Mouse (Mus musculus): ENCODE data around the gene Otogl. TPM values are rescaled to one million over a fixed set of nuclear protein-coding genes. Genes with fewer than 3 reads are reported as not detected.

The Otogl gene
- 0.03 and 0.06 TPM in 2 replicates for polyA plus RNA-seq (2015; fragmentation: Nextera tagmentation; extraction: Ambion mirVana)

DNA sequence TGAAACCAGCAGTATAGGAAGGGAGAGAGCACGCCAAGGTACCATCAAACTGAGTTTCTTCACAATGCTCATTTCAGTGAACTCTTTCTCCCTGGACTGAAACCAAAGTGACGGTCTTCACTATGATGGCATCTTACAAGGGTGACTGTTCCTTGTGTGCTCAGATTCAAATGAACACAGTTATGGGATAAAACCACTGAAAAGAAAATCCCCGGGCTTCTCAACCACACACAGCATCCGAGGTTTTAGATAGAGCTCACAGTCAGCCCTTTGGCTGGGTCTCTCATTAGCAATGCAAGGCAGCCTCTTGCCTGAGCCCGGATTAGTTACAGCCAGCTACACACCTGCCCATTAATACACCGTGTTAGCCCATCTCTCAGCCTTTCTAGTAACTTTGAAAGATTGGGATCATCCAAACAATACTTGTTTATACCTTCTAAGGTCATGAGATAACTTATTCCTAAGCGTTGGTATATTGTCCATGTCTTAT is at the start of gene Otogl:
Gene Otogl, minus strand, starts transcription at position 51 of the 490 bp plus-strand sequence.
- H3K9me3 ChIP-seq (ENCODE audit: control insufficient read depth, low read length) = peaks cover 4% of the 10 kb centered on the region
- H3K4me3 ChIP-seq (replicated peaks; ENCODE audit: low read length) = no peak within 1 kb of the TSS
- no peaks in the 10 kb centered on the region for H3K4me1 ChIP-seq (replicated peaks; ENCODE audit: control insufficient read depth, insufficient read depth, low read length)
- H3K36me3 ChIP-seq (ENCODE audit: control insufficient read depth, insufficient read depth) = no peaks in the 10 kb centered on the region
- no peak within 1 kb of the TSS for H3K4me2 ChIP-seq (ENCODE audit: low read length)
- 40% methylated on average over 7 of the region's 7 CpGs for WGBS
- H3K9ac ChIP-seq (replicated peaks; ENCODE audit: low read depth, low read length) = no peak within 1 kb of the TSS
- no peak for ATAC-seq
- no peak within 1 kb of the TSS for H3K27ac ChIP-seq (ENCODE audit: low read length)
- no peaks in the 10 kb centered on the region for H3K27me3 ChIP-seq (replicated peaks; ENCODE audit: control insufficient read depth, insufficient read depth, low read length)

DNA sequence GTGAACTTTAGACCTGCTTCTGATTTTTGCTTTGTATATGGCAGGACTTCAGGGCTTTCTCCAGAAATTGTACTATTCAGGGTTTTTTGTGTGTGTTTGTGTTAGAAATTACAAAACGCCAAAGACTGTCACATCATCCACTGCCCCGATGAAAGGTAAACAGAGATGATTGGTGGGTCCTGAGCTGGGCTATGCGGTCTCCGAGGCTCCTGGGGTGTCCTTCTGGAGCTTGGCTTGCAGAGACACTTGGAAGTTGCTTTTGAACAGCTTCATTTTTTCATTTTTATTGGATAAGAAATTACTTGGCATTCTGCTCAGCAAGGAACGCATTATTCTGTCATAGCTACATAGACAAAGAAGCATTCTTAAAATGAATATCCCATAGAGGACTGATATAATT is 44.7 kb upstream of the Otogl start:
- Histone ChIP-seq H3K36me3 (ENCODE audit: control insufficient read depth, insufficient read depth) (no peaks in the 10 kb centered on the region), H3K27me3 (replicated peaks; ENCODE audit: control insufficient read depth, insufficient read depth, low read length) (no peaks in the 10 kb centered on the region), H3K4me1 (replicated peaks; ENCODE audit: control insufficient read depth, insufficient read depth, low read length) (no peaks in the 10 kb centered on the region), H3K4me2 (ENCODE audit: low read length) (no peak overlapping the region), H3K27ac (ENCODE audit: low read length) (no peak overlapping the region), H3K4me3 (replicated peaks; ENCODE audit: low read length) (no peak overlapping the region), H3K9ac (replicated peaks; ENCODE audit: low read depth, low read length) (no peak overlapping the region), H3K9me3 (ENCODE audit: control insufficient read depth, low read length) (no peaks in the 10 kb centered on the region)
- no peak for ATAC-seq
- WGBS = 92% methylated on average over 5 of the region's 5 CpGs

DNA sequence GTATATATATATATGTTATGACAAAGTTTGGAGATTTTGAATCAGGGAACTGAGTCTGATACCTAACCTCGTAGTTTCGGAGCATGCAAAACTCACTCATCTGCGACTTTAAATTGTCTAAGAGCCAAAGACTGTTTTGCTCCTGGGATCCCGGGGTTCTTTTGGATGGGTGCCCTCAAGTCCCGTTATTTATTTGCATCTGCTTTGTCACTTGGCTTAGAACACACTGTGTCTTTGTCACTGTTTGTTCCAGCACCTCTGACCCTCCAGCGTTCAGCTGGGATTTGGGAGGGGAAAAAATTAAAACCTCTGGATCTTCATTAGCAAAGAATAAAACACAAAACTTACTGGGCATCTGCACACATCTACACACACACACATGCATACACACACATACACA is 42.5 kb upstream of the Otogl start:
- no peak for ATAC-seq
- WGBS = 34% methylated on average over 6 of the region's 6 CpGs

DNA sequence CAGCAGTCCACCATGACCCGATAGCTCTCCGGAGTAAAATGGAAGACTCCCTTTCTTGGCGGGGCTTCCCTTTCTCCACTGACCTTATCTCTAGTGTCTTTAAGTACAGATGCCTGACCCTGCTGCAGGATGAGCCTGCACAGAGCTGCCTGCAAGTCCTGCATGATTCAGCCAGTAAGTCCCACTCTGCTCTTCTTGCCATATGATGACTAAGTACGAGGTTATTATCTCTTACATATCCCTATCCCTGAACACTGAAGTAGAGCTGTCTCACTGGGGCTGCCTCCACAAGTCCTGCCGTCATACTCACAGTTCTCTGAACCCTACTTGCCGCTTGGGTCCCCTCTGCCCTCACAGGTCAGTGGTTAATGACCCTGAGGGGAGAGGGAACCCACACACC is 39.7 kb upstream of the Otogl start:
- Histone ChIP-seq H3K36me3 (ENCODE audit: control insufficient read depth, insufficient read depth) (no peaks in the 10 kb centered on the region), H3K9me3 (ENCODE audit: control insufficient read depth, low read length) (no peaks in the 10 kb centered on the region), H3K27ac (ENCODE audit: low read length) (no peak overlapping the region), H3K4me3 (replicated peaks; ENCODE audit: low read length) (no peak overlapping the region), H3K4me1 (replicated peaks; ENCODE audit: control insufficient read depth, insufficient read depth, low read length) (no peaks in the 10 kb centered on the region), H3K4me2 (ENCODE audit: low read length) (no peak overlapping the region), H3K27me3 (replicated peaks; ENCODE audit: control insufficient read depth, insufficient read depth, low read length) (no peaks in the 10 kb centered on the region), H3K9ac (replicated peaks; ENCODE audit: low read depth, low read length) (no peak overlapping the region)
- ATAC-seq = no peak
- WGBS = 96% methylated on average over 6 of the region's 6 CpGs

More for the DNA sequence above, 42.5 kb upstream of the Otogl start:
- Histone ChIP-seq H3K9me3 (ENCODE audit: control insufficient read depth, low read length) (no peaks in the 10 kb centered on the region), H3K4me3 (replicated peaks; ENCODE audit: low read length) (no peak overlapping the region), H3K27me3 (replicated peaks; ENCODE audit: control insufficient read depth, insufficient read depth, low read length) (no peaks in the 10 kb centered on the region), H3K27ac (ENCODE audit: low read length) (no peak overlapping the region), H3K4me2 (ENCODE audit: low read length) (no peak overlapping the region), H3K36me3 (ENCODE audit: control insufficient read depth, insufficient read depth) (no peaks in the 10 kb centered on the region), H3K4me1 (replicated peaks; ENCODE audit: control insufficient read depth, insufficient read depth, low read length) (no peaks in the 10 kb centered on the region), H3K9ac (replicated peaks; ENCODE audit: low read depth, low read length) (no peak overlapping the region)

GRCm38 (mm10) chr10:107949945-107950344 is 38.0 kb upstream of the Otogl start:
- no peak overlapping the region for H3K27ac ChIP-seq (ENCODE audit: low read length)
- no peaks in the 10 kb centered on the region for H3K4me1 ChIP-seq (replicated peaks; ENCODE audit: control insufficient read depth, insufficient read depth, low read length)
- no peaks in the 10 kb centered on the region for H3K27me3 ChIP-seq (replicated peaks; ENCODE audit: control insufficient read depth, insufficient read depth, low read length)
- no peak overlapping the region for H3K4me3 ChIP-seq (replicated peaks; ENCODE audit: low read length)
- ATAC-seq = no peak
- H3K4me2 ChIP-seq (ENCODE audit: low read length) = no peak overlapping the region
- no peaks in the 10 kb centered on the region for H3K9me3 ChIP-seq (ENCODE audit: control insufficient read depth, low read length)
- 87% methylated on average over 5 of the region's 5 CpGs for WGBS
- H3K9ac ChIP-seq (replicated peaks; ENCODE audit: low read depth, low read length) = no peak overlapping the region
- no peaks in the 10 kb centered on the region for H3K36me3 ChIP-seq (ENCODE audit: control insufficient read depth, insufficient read depth)

DNA sequence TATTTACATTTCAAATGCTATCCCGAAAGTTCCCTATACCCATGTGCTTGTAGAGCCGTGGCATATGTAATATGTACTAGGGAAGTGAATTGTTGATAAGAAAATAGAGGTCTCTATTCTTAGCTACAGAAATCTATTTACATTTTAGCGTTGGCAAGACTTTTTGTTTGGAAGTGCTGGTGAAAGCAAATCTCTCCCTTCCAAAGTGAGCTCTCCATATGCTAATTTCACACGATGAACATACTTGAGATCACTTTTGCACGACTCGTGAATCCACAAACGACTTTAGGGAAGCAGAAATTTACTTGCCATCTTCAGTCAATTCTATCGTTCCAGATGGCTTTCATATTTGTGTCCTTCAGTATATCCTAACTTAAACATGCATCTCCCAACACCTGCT is 36.7 kb upstream of the Otogl start:
- peak; percentile 64 for ATAC-seq
- Histone ChIP-seq H3K27me3 (replicated peaks; ENCODE audit: control insufficient read depth, insufficient read depth, low read length) (no peaks in the 10 kb centered on the region), H3K27ac (ENCODE audit: low read length) (no peak overlapping the region), H3K36me3 (ENCODE audit: control insufficient read depth, insufficient read depth) (no peaks in the 10 kb centered on the region), H3K4me2 (ENCODE audit: low read length) (no peak overlapping the region), H3K9me3 (ENCODE audit: control insufficient read depth, low read length) (no peaks in the 10 kb centered on the region), H3K4me3 (replicated peaks; ENCODE audit: low read length) (no peak overlapping the region), H3K4me1 (replicated peaks; ENCODE audit: control insufficient read depth, insufficient read depth, low read length) (no peaks in the 10 kb centered on the region), H3K9ac (replicated peaks; ENCODE audit: low read depth, low read length) (no peak overlapping the region)
- 61% methylated on average over 8 of the region's 8 CpGs for WGBS

DNA sequence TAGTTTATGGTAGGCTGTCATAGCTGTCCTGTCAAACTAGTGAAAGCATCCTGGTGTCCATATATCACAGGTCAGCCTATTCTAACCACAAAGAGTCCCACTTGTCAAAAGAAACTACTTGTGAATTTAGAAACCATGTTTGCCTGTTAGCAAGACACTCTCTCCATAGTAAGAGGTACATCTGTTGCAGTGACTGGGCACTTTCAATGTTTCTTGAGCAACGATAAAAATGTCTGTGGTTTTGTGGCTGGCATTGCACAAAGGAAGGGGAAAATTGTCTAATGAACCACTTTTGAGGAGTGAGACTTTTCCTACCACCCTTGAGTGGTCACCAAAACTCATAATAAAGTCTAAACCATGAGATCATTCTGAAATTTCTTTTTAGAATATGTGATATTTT is 36.1 kb upstream of the Otogl start:
- Histone ChIP-seq H3K4me2 (ENCODE audit: low read length) (no peak overlapping the region), H3K9ac (replicated peaks; ENCODE audit: low read depth, low read length) (no peak overlapping the region), H3K4me1 (replicated peaks; ENCODE audit: control insufficient read depth, insufficient read depth, low read length) (no peaks in the 10 kb centered on the region), H3K9me3 (ENCODE audit: control insufficient read depth, low read length) (no peaks in the 10 kb centered on the region), H3K27ac (ENCODE audit: low read length) (no peak overlapping the region), H3K36me3 (ENCODE audit: control insufficient read depth, insufficient read depth) (no peaks in the 10 kb centered on the region), H3K4me3 (replicated peaks; ENCODE audit: low read length) (no peak overlapping the region), H3K27me3 (replicated peaks; ENCODE audit: control insufficient read depth, insufficient read depth, low read length) (no peaks in the 10 kb centered on the region)
- WGBS = 72% methylated on average over 1 of the region's 1 CpGs
- ATAC-seq = no peak

GRCm38 (mm10) chr10:107946348-107946747 is 34.4 kb upstream of the Otogl start:
- Histone ChIP-seq H3K27me3 (replicated peaks; ENCODE audit: control insufficient read depth, insufficient read depth, low read length) (no peaks in the 10 kb centered on the region), H3K4me2 (ENCODE audit: low read length) (no peak overlapping the region), H3K4me3 (replicated peaks; ENCODE audit: low read length) (no peak overlapping the region), H3K36me3 (ENCODE audit: control insufficient read depth, insufficient read depth) (no peaks in the 10 kb centered on the region), H3K4me1 (replicated peaks; ENCODE audit: control insufficient read depth, insufficient read depth, low read length) (no peaks in the 10 kb centered on the region), H3K9ac (replicated peaks; ENCODE audit: low read depth, low read length) (no peak overlapping the region), H3K9me3 (ENCODE audit: control insufficient read depth, low read length) (no peaks in the 10 kb centered on the region), H3K27ac (ENCODE audit: low read length) (no peak overlapping the region)
- no peak for ATAC-seq
- WGBS = 54% methylated on average over 5 of the region's 5 CpGs

- H3K9ac ChIP-seq (replicated peaks; ENCODE audit: low read depth, low read length) = no peak overlapping the region
- 80% methylated on average over 3 of the region's 3 CpGs for WGBS
Measured at GRCm38 (mm10) chr10:107943859-107944258, 31.9 kb upstream of the Otogl start.

More at GRCm38 (mm10) chr10:107943859-107944258, 31.9 kb upstream of the Otogl start:
- no peak for ATAC-seq
- H3K4me1 ChIP-seq (replicated peaks; ENCODE audit: control insufficient read depth, insufficient read depth, low read length) = no peaks in the 10 kb centered on the region
- no peaks in the 10 kb centered on the region for H3K9me3 ChIP-seq (ENCODE audit: control insufficient read depth, low read length)
- H3K36me3 ChIP-seq (ENCODE audit: control insufficient read depth, insufficient read depth) = no peaks in the 10 kb centered on the region
- no peak overlapping the region for H3K4me3 ChIP-seq (replicated peaks; ENCODE audit: low read length)
- H3K4me2 ChIP-seq (ENCODE audit: low read length) = no peak overlapping the region
- H3K27ac ChIP-seq (ENCODE audit: low read length) = no peak overlapping the region
- H3K27me3 ChIP-seq (replicated peaks; ENCODE audit: control insufficient read depth, insufficient read depth, low read length) = no peaks in the 10 kb centered on the region

Measured in forebrain, embryonic 16.5 days (tissue).